Mouse (Mus musculus) MEL (cell line): ENCODE measurements around the gene Gm38392. TPM values are rescaled to one million over a fixed set of nuclear protein-coding genes. Genes with fewer than 3 reads are reported as not detected.

Experiments
- DNase-seq: peaks from one replicate; pipeline ENCODE4 v3.0.0; 2011; ENCODE audit warnings: low read depth, low spot score
- H3K27ac ChIP-seq: 2 replicates; pipeline ENCODE4 v1.5.1; 2012; ENCODE audit warnings: low read depth, mild to moderate bottlenecking, control low read depth, low read length, moderate library complexity; ENCODE audit not compliant: control insufficient read depth
- H3K27me3 ChIP-seq, 2 experiments: fragments of 150-350 bp in 1 of 2; sonication (generic) in 1 of 2; 2 replicates each; pipeline ENCODE4 v1.6.1; 2012; ENCODE audit warnings: low read length in 2 of 2, mild to moderate bottlenecking in 2 of 2, improper control_type of control experiment in 1 of 2, moderate library complexity in 1 of 2; ENCODE audit not compliant: insufficient read depth in 2 of 2, control insufficient read depth in 1 of 2
- H3K36me3 ChIP-seq, 2 experiments: 2 replicates each; pipeline ENCODE4 v1.6.1; 2012 to 2014; ENCODE audit warnings: low read length in 2 of 2, improper control_type of control experiment in 1 of 2, inconsistent platforms in 1 of 2, mild to moderate bottlenecking in 1 of 2; ENCODE audit not compliant: insufficient read depth in 2 of 2, control insufficient read depth in 1 of 2
- H3K4me1 ChIP-seq, 2 experiments: fragments of 150-350 bp in 1 of 2; sonication (generic) in 1 of 2; 2 replicates each; pipeline ENCODE4 v1.6.1; 2012; ENCODE audit warnings: low read length in 2 of 2, improper control_type of control experiment in 1 of 2, mild to moderate bottlenecking in 1 of 2; ENCODE audit not compliant: insufficient read depth in 2 of 2, control insufficient read depth in 1 of 2
- H3K4me3 ChIP-seq, 2 experiments: fragments of 150-350 bp in 1 of 2; sonication (generic) in 1 of 2; 2 replicates each; pipeline ENCODE4 v1.5.1; 2012; ENCODE audit warnings: low read depth in 2 of 2, low read length in 2 of 2, mild to moderate bottlenecking in 2 of 2, moderate library complexity in 2 of 2, control low read depth in 1 of 2, improper control_type of control experiment in 1 of 2; ENCODE audit not compliant: control insufficient read depth in 1 of 2, insufficient read depth in 1 of 2
- H3K79me2 ChIP-seq: 2 replicates; pipeline ENCODE4 v1.6.1; 2012; ENCODE audit warnings: mild to moderate bottlenecking, low read length, moderate library complexity; ENCODE audit not compliant: control insufficient read depth, poor library complexity, insufficient read depth
- H3K9ac ChIP-seq: 2 replicates; pipeline ENCODE4 v1.6.1; 2012; ENCODE audit warnings: low read depth, mild to moderate bottlenecking, control low read depth, low read length, moderate library complexity; ENCODE audit not compliant: control insufficient read depth, poor library complexity, severe bottlenecking
- H3K9me3 ChIP-seq: fragments of 150-350 bp; sonication (generic); replicated peaks from 2 replicates; pipeline ENCODE4 v1.6.1; 2012; ENCODE audit warnings: mild to moderate bottlenecking, low read length, improper control_type of control experiment, moderate library complexity; ENCODE audit not compliant: insufficient read depth
- CHD1 ChIP-seq: IDR thresholded peaks from 2 replicates; pipeline ENCODE4 v1.6.1; 2012; ENCODE audit warnings: low read depth, mild to moderate bottlenecking, inconsistent platforms, low read length, improper control_type of control experiment
- CHD2 ChIP-seq: IDR thresholded peaks from 2 replicates; pipeline ENCODE4 v1.6.1; 2011; ENCODE audit warnings: low read length, improper control_type of control experiment
- E2F4 ChIP-seq: IDR thresholded peaks from 2 replicates; pipeline ENCODE4 v1.6.1; 2011; ENCODE audit warnings: low read depth, low read length, improper control_type of control experiment, borderline replicate concordance
- ELF1 ChIP-seq: IDR thresholded peaks from 2 replicates; pipeline ENCODE4 v1.6.1; 2014; ENCODE audit warnings: low read depth, mild to moderate bottlenecking, inconsistent platforms, low read length, improper control_type of control experiment, moderate library complexity
- EP300 ChIP-seq, 2 experiments: IDR thresholded peaks; 2 replicates each; pipeline ENCODE4 v1.6.1; 2011; ENCODE audit warnings: improper control_type of control experiment in 2 of 2, low read length in 2 of 2, low read depth in 1 of 2, mild to moderate bottlenecking in 1 of 2
- GABPA ChIP-seq: IDR thresholded peaks from 2 replicates; pipeline ENCODE4 v1.6.1; 2012; ENCODE audit warnings: low read depth, mild to moderate bottlenecking, inconsistent platforms, low read length, improper control_type of control experiment, moderate library complexity
- GATA1 ChIP-seq: IDR thresholded peaks from 2 replicates; pipeline ENCODE4 v1.6.1; 2011; ENCODE audit warnings: low read depth, low read length, improper control_type of control experiment
- HCFC1 ChIP-seq: IDR thresholded peaks from 2 replicates; pipeline ENCODE4 v1.6.1; 2012; ENCODE audit warnings: low read depth, mild to moderate bottlenecking, inconsistent platforms, low read length, improper control_type of control experiment, moderate library complexity
- JUND ChIP-seq: IDR thresholded peaks from 2 replicates; pipeline ENCODE4 v1.6.1; 2011; ENCODE audit warnings: low read depth, mild to moderate bottlenecking, improper control_type of control experiment, low read length
- KAT2A ChIP-seq: conservative IDR thresholded peaks from 2 replicates; pipeline ENCODE4 v1.6.1; 2012; ENCODE audit warnings: low read depth, low read length, improper control_type of control experiment, inconsistent platforms
- MAFK ChIP-seq: IDR thresholded peaks from 2 replicates; pipeline ENCODE4 v1.6.1; 2011; ENCODE audit warnings: low read depth, mild to moderate bottlenecking, low read length, improper control_type of control experiment, borderline replicate concordance
- MAX ChIP-seq: IDR thresholded peaks from 2 replicates; pipeline ENCODE4 v1.6.1; 2011; ENCODE audit warnings: low read length, improper control_type of control experiment
- MEF2A ChIP-seq: IDR thresholded peaks from 2 replicates; pipeline ENCODE4 v1.6.1; 2014; ENCODE audit warnings: low read depth, mild to moderate bottlenecking, inconsistent platforms, low read length, improper control_type of control experiment; ENCODE audit not compliant: poor library complexity, insufficient replicate concordance, severe bottlenecking; ENCODE audit errors: extremely low read depth
- MXI1 ChIP-seq: IDR thresholded peaks from 2 replicates; pipeline ENCODE4 v1.6.1; 2011; ENCODE audit warnings: mild to moderate bottlenecking, low read depth, low read length, improper control_type of control experiment
- MYB ChIP-seq: IDR thresholded peaks from 2 replicates; pipeline ENCODE4 v1.6.1; 2011; ENCODE audit warnings: mild to moderate bottlenecking, low read depth, low read length, improper control_type of control experiment
- MYC ChIP-seq: IDR thresholded peaks from 2 replicates; pipeline ENCODE4 v1.6.1; 2011; ENCODE audit warnings: low read depth, mild to moderate bottlenecking, low read length, improper control_type of control experiment, moderate library complexity
- NELFE ChIP-seq: IDR thresholded peaks from 2 replicates; pipeline ENCODE4 v1.6.1; 2011; ENCODE audit warnings: low read depth, low read length, improper control_type of control experiment
- NRF1 ChIP-seq: IDR thresholded peaks from 2 replicates; pipeline ENCODE4 v1.6.1; 2014; ENCODE audit warnings: low read depth, mild to moderate bottlenecking, inconsistent platforms, low read length, improper control_type of control experiment, moderate library complexity; ENCODE audit not compliant: poor library complexity, insufficient read depth, severe bottlenecking
- POLR2A ChIP-seq, 2 experiments: IDR thresholded peaks; 2 replicates each; pipeline ENCODE4 v1.6.1; 2011 to 2012; ENCODE audit warnings: low read length in 2 of 2, mild to moderate bottlenecking in 2 of 2, control low read depth in 1 of 2, improper control_type of control experiment in 1 of 2, low read depth in 1 of 2, moderate library complexity in 1 of 2; ENCODE audit not compliant: control insufficient read depth in 1 of 2, insufficient read depth in 1 of 2, poor library complexity in 1 of 2
- POLR2AphosphoS2 ChIP-seq: IDR thresholded peaks from 2 replicates; pipeline ENCODE4 v1.6.1; 2011; ENCODE audit warnings: low read length, improper control_type of control experiment
- RCOR1 ChIP-seq: IDR thresholded peaks from 2 replicates; pipeline ENCODE4 v1.6.1; 2012; ENCODE audit warnings: low read depth, mild to moderate bottlenecking, inconsistent platforms, low read length, improper control_type of control experiment
- SIN3A ChIP-seq: IDR thresholded peaks from 2 replicates; pipeline ENCODE4 v1.6.1; 2012; ENCODE audit warnings: low read length, improper control_type of control experiment, inconsistent platforms
- SMC3 ChIP-seq: IDR thresholded peaks from 2 replicates; pipeline ENCODE4 v1.6.1; 2011; ENCODE audit warnings: low read depth, low read length, improper control_type of control experiment
- TBP ChIP-seq: IDR thresholded peaks from 2 replicates; pipeline ENCODE4 v1.8.0; 2011; ENCODE audit warnings: low read depth, low read length, improper control_type of control experiment
- TCF12 ChIP-seq: IDR thresholded peaks from 2 replicates; pipeline ENCODE4 v1.6.1; 2014; ENCODE audit warnings: low read depth, mild to moderate bottlenecking, inconsistent platforms, low read length, improper control_type of control experiment, moderate library complexity
- USF2 ChIP-seq, 2 experiments: IDR thresholded peaks; 2 replicates each; pipeline ENCODE4 v1.6.1; 2011 to 2012; ENCODE audit warnings: improper control_type of control experiment in 2 of 2, low read length in 2 of 2, borderline replicate concordance in 1 of 2, inconsistent platforms in 1 of 2, low read depth in 1 of 2, mild to moderate bottlenecking in 1 of 2; ENCODE audit not compliant: insufficient read depth in 1 of 2
- ZKSCAN1 ChIP-seq: IDR thresholded peaks from 2 replicates; pipeline ENCODE4 v1.6.1; 2012; ENCODE audit warnings: low read depth, mild to moderate bottlenecking, inconsistent platforms, low read length, improper control_type of control experiment, moderate library complexity
- ZMIZ1 ChIP-seq: IDR thresholded peaks from 2 replicates; pipeline ENCODE4 v1.6.1; 2012; ENCODE audit warnings: low read depth, mild to moderate bottlenecking, inconsistent platforms, low read length, improper control_type of control experiment, moderate library complexity
- polyA plus RNA-seq, 2 experiments: library from polyadenylated mRNA; stranded (reverse) in 1 of 2; unstranded in 1 of 2; fragments of >175 nt in 1 of 2; fragments of >200 nt in 1 of 2; gene quantifications; 2 replicates each; pipeline versions ENCODE4 v1.2.1 to v1.2.4; 2012; ENCODE audit warnings: low replicate concordance in 2 of 2, low read depth in 1 of 2; ENCODE audit not compliant: insufficient read length in 2 of 2, insufficient read depth in 1 of 2, missing spikeins in 1 of 2
- total RNA-seq: library from RNA; depleted of rRNA; stranded (reverse); fragments of 300-350 nt; gene quantifications from 2 replicates; pipeline ENCODE4 v1.2.3, GENCODE M21; 2012

The Gm38392 gene
- total and polyA plus RNA-seq, 3 experiments, result 0.69 to 0.84 TPM; not detected in 1

DNA sequence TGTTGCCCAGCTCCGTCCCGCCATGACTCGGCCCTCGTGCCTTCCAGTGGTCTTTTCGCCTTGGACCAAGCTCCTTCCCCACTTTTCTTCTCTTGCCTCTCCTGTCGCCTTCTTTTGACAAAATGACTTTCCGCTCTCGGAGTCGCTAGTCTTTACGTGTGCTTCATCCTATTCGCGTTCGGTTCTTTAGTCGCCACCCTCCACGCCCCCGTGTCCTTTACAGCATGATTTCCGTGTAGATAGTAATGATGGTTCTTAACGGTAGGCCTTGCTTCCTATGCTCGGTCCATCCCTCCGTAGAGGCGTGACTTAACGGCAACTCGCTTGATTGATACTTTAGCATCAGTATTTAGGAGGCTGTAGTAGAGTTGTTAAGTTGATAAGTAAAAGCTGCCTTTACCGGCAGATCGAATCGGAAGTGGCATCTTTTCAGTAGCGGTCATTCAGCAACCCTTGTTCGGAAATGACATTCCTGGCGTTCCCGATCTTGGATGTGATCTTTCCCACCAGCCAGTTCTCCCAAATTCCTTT lies 10.4 kb upstream of the Gm38392 start:
- peaks cover 7 to 11% of the 10 kb centered on the region in 2 experiments for H3K4me1 ChIP-seq
- H3K9ac ChIP-seq, result peak overlapping the region; percentile 85
- peak overlapping the region; percentile 80 to 83 for H3K4me3 ChIP-seq
- H3K27ac ChIP-seq, result peak overlapping the region; percentile 89
- H3K79me2 ChIP-seq, result peaks cover 42% of the 10 kb centered on the region
- H3K36me3 ChIP-seq, result peaks cover 24 to 37% of the 10 kb centered on the region in 2 experiments
- DNase-seq, result peak; percentile 90
- TF ChIP-seq ZKSCAN1 (no peak), TBP (peak; percentile 8; the same call in 1 of the 2 replicates), USF2 (IDR thresholded peaks at IDR 0.05; ENCODE audit: borderline replicate concordance in 1 of 2, insufficient read depth in 1 of 2, low read depth in 1 of 2, low read length in 2 of 2) (no peak), POLR2AphosphoS2 (no peak; the same call in 1 of the 2 replicates), MAFK (no peak), GATA1 (peak; percentile 42), CHD1 (peak; percentile 71), NELFE (no peak), SIN3A (peak; percentile 84), JUND (no peak), KAT2A (peak; percentile 0; the same call in 1 of the 2 replicates), MXI1 (peak; percentile 84), EP300 (IDR thresholded peaks at IDR 0.05; ENCODE audit: low read depth in 1 of 2, low read length in 2 of 2) (no peak; a peak in 1 of 4 replicates), HCFC1 (no peak), MEF2A (no peak)
- TF ChIP-seq, all 39 proteins: peak for 6
- no peaks in the 10 kb centered on the region for H3K27me3 ChIP-seq
- no peaks in the 10 kb centered on the region for H3K9me3 ChIP-seq

DNA sequence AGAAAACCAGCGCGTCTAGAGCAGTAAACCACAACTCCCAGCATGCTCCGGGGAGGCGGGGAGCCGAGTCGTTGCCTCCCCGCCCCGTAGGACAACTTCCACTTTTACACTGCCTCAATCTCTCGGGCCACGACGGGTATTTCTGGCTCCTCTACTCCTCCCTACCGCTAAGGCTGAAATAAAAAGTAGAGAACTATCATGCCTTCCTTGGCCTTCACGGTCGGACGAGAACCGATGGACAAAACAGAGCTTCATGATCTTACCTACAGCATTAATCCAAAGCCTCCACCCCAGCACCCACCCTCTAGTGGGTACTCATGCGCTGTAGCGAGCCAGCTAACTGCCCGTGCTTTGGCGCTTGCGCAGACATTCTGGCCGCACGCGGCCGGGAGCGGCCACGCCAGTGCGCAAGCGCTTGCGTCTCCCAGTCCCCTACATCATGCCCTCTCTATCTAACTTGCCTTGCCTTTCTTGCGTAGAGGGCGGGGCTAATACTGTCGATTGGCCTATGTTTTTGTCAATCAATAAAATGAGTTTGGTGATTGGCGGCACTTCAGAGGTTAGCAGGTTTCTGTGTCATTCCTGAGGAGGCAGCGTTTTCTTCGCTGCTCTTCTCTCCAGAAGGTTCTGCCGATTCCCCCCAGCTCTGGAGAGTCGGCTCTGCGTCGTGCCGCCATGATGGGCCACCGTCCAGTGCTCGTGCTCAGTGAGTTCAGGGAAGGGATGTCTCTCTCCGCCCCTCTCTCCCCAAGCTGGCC lies 9.7 kb upstream of the Gm38392 start, which contains the start of the genes Tsacc and Cct3:
Tsacc (minus strand) TSS at position 439 of the 758 bp plus-strand sequence.
Cct3 (plus strand) TSS at position 556 of the 758 bp plus-strand sequence.
- peaks cover 23 to 36% of the 10 kb centered on the region in 2 experiments for H3K36me3 ChIP-seq
- H3K4me3 ChIP-seq, result peak within 1 kb of the TSS; percentile 80 to 83
- DNase-seq, result peak; percentile 100
- peaks cover 42% of the 10 kb centered on the region for H3K79me2 ChIP-seq
- H3K27ac ChIP-seq, result peak within 1 kb of the TSS; percentile 95
- H3K27me3 ChIP-seq, result no peaks in the 10 kb centered on the region
- H3K4me1 ChIP-seq, result peaks cover 7 to 11% of the 10 kb centered on the region in 2 experiments
- peak within 1 kb of the TSS; percentile 85 for H3K9ac ChIP-seq
- no peaks in the 10 kb centered on the region for H3K9me3 ChIP-seq
- no peak for TF ChIP-seq GABPA
- TF ChIP-seq ZMIZ1, result peak; percentile 70
- peak; percentile 92 to 97 for TF ChIP-seq POLR2A (IDR thresholded peaks at IDR 0.05; ENCODE audit: control insufficient read depth in 1 of 2, insufficient read depth in 1 of 2, low read depth in 1 of 2, low read length in 2 of 2, poor library complexity in 1 of 2)
- peak; percentile 97 for TF ChIP-seq NRF1
- TF ChIP-seq ELF1, result peak; percentile 64; the same call in 1 of the 2 replicates
- peak; percentile 88 for TF ChIP-seq HCFC1
- no peak for TF ChIP-seq MAFK
- peak; percentile 79 for TF ChIP-seq MAX
- TF ChIP-seq CHD1, result peak; percentile 18; the same call in 1 of the 2 replicates
- TF ChIP-seq TCF12, result peak; percentile 77
- no peak for TF ChIP-seq RCOR1
- peak; percentile 81; the same call in 1 of the 2 replicates for TF ChIP-seq E2F4
- TF ChIP-seq SMC3, result no peak
- peak; percentile 96 for TF ChIP-seq NELFE
- no peak for TF ChIP-seq JUND
- TF ChIP-seq MYB, result no peak
- peak; percentile 91 for TF ChIP-seq CHD2
- peak; percentile 88; the same call in 1 of the 2 replicates for TF ChIP-seq MYC
- TF ChIP-seq SIN3A, result peak; percentile 71; the same call in 1 of the 2 replicates
- TF ChIP-seq MEF2A, result no peak
